Mouse (Mus musculus): ENCODE data around the gene Wfdc21. TPM values are rescaled to one million over a fixed set of nuclear protein-coding genes. Genes with fewer than 3 reads are reported as not detected.

Gene Wfdc21
- 5.0 TPM for polyA plus RNA-seq (2014; fragmentation: Illumina TruSeq; extraction: RNeasy Lipid Tissue Mini Kit (QIAGEN cat#74804); ENCODE audit: low replicate concordance)

GRCm38 (mm10) chr11:83746681-83747080 lies at the start of gene Wfdc21:
Gene Wfdc21, plus strand, starts transcription at chr11:83746940.

GRCm38 (mm10) chr11:83703705-83704104 lies 43.0 kb upstream of the Wfdc21 start, which contains the start of gene Wfdc17:
Gene Wfdc17, plus strand, starts transcription at chr11:83703991.

GRCm38 (mm10) chr11:83708715-83709114 lies 38.0 kb upstream of the Wfdc21 start, which contains the start of gene Wfdc18:
Gene Wfdc18, plus strand, starts transcription at chr11:83709015.

GRCm38 (mm10) chr11:83753581-83754181 lies 6.9 kb downstream of the Wfdc21 start, which contains the start of gene Heatr6:
Gene Heatr6, plus strand, starts transcription at chr11:83753696.

Other genes with a start within 250 kb of the Wfdc21 start
- gene Heatr9, start 224.8 kb upstream of the Wfdc21 start, polyA plus RNA-seq (2014; fragmentation: Illumina TruSeq; extraction: RNeasy Lipid Tissue Mini Kit (QIAGEN cat#74804); ENCODE audit: low replicate concordance): not detected
- gene Ccl5, start 216.4 kb upstream of the Wfdc21 start, polyA plus RNA-seq (2014; fragmentation: Illumina TruSeq; extraction: RNeasy Lipid Tissue Mini Kit (QIAGEN cat#74804); ENCODE audit: low replicate concordance): 15.4 TPM
- gene Ccl9, start 168.3 kb upstream of the Wfdc21 start, polyA plus RNA-seq (2014; fragmentation: Illumina TruSeq; extraction: RNeasy Lipid Tissue Mini Kit (QIAGEN cat#74804); ENCODE audit: low replicate concordance): 20.5 TPM
- gene Ccl6, start 153.9 kb upstream of the Wfdc21 start, polyA plus RNA-seq (2014; fragmentation: Illumina TruSeq; extraction: RNeasy Lipid Tissue Mini Kit (QIAGEN cat#74804); ENCODE audit: low replicate concordance): 311 TPM
- not detected for gene Rpl9-ps1, start 101.3 kb upstream of the Wfdc21 start, polyA plus RNA-seq (2014; fragmentation: Illumina TruSeq; extraction: RNeasy Lipid Tissue Mini Kit (QIAGEN cat#74804); ENCODE audit: low replicate concordance)
- 1.9 TPM for gene Ccl3, start 97.6 kb upstream of the Wfdc21 start, polyA plus RNA-seq (2014; fragmentation: Illumina TruSeq; extraction: RNeasy Lipid Tissue Mini Kit (QIAGEN cat#74804); ENCODE audit: low replicate concordance)
- not detected for gene Ccl4, start 84.4 kb upstream of the Wfdc21 start, polyA plus RNA-seq (2014; fragmentation: Illumina TruSeq; extraction: RNeasy Lipid Tissue Mini Kit (QIAGEN cat#74804); ENCODE audit: low replicate concordance)
- gene Wfdc17, start 42.9 kb upstream of the Wfdc21 start, polyA plus RNA-seq (2014; fragmentation: Illumina TruSeq; extraction: RNeasy Lipid Tissue Mini Kit (QIAGEN cat#74804); ENCODE audit: low replicate concordance): 24.5 TPM
- not detected for gene Wfdc18, start 37.9 kb upstream of the Wfdc21 start, polyA plus RNA-seq (2014; fragmentation: Illumina TruSeq; extraction: RNeasy Lipid Tissue Mini Kit (QIAGEN cat#74804); ENCODE audit: low replicate concordance)
- gene Heatr6, start 6.8 kb downstream of the Wfdc21 start, polyA plus RNA-seq (2014; fragmentation: Illumina TruSeq; extraction: RNeasy Lipid Tissue Mini Kit (QIAGEN cat#74804); ENCODE audit: low replicate concordance): 6.8 TPM
- gene Hnf1b, start 103.1 kb downstream of the Wfdc21 start, polyA plus RNA-seq (2014; fragmentation: Illumina TruSeq; extraction: RNeasy Lipid Tissue Mini Kit (QIAGEN cat#74804); ENCODE audit: low replicate concordance): 6.3 TPM
- 47.5 TPM for gene Ddx52, start 195.1 kb downstream of the Wfdc21 start, polyA plus RNA-seq (2014; fragmentation: Illumina TruSeq; extraction: RNeasy Lipid Tissue Mini Kit (QIAGEN cat#74804); ENCODE audit: low replicate concordance)
- gene Synrg, start 217.5 kb downstream of the Wfdc21 start, polyA plus RNA-seq (2014; fragmentation: Illumina TruSeq; extraction: RNeasy Lipid Tissue Mini Kit (QIAGEN cat#74804); ENCODE audit: low replicate concordance): 11.4 TPM

Measured in small intestine, adult 10 weeks (tissue).